Mouse (Mus musculus): ENCODE measurements at regions not wholly inside any gene's neighbourhood (a gene's known extent, or its start where the extent isn't known, plus 50 kb on each side); places are given as distances from the start of the nearest gene placed in this dataset.

DNA sequence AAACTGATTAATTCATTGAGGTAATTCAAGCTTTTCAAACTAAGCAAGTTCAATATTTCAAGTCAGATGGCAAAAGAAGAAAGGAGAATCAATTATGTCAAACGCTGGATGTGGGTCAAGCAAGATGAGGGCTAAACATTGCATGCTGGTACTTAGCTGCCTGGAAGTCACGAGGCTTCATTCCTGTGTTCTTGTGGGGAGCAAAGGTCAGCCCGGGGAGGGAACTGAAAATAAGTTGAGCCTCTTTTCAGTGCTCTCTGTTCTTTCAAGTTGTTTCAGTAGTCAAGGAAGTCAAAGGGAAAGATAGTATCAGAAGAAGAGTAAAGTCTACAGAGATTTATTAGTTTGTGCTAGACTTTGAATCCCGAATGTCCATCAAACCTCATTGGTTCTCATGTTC lies 122.9 kb upstream of the Fat1 start:
- no peaks in the 10 kb centered on the region for H3K4me1 ChIP-seq (ENCODE audit: control insufficient read depth, low read depth, low read length)
- no peak overlapping the region for H3K27ac ChIP-seq (ENCODE audit: low read length)
- H3K4me2 ChIP-seq (ENCODE audit: low read depth, low read length), result no peak overlapping the region
- no peaks in the 10 kb centered on the region for H3K27me3 ChIP-seq (ENCODE audit: control insufficient read depth, insufficient read depth, low read depth, low read length)
- 56% methylated on average over 4 of the region's 4 CpGs for WGBS (ENCODE audit: insufficient replicate concordance)
- H3K4me3 ChIP-seq (ENCODE audit: low read depth, low read length), result no peak overlapping the region
- H3K9ac ChIP-seq (ENCODE audit: low read depth, low read length), result no peak overlapping the region
- ATAC-seq (ENCODE audit: low read depth), result no peak
- H3K9me3 ChIP-seq (replicated peaks; ENCODE audit: control insufficient read depth, low read length), result no peaks in the 10 kb centered on the region
- H3K36me3 ChIP-seq (ENCODE audit: control insufficient read depth, insufficient read depth), result no peaks in the 10 kb centered on the region

DNA sequence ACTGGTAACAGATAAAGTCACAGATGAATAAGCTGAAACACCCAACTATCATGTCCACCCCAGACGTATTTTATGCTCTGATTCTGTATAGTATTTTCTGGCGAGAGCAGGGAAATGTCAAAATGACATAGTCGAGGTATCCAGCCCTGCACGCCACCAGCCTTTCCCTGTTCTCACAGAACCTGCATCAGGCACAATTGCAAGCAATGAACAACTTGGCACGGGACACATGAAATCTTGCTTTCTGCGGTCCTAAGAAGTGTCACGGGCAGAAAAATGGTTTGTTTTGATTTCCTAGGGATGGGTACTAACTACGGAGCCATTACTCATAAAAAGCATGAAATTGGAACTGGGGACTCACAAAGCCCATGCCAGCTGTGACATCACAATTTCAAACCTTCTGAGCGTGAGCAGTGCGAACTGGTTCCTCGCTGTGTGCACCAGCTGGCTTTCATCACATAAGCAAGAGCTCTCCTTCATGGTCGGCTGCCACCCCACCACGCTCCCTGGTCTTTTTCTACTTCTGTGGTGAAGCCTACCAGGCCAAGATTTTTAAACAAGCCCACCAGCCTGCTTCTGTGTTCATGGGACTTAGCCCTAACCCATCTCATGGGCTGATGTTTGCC lies 117.6 kb upstream of the Fat1 start:
- Histone ChIP-seq H3K27ac (ENCODE audit: low read length) (no peak overlapping the region), H3K9ac (ENCODE audit: low read depth, low read length) (no peak overlapping the region), H3K27me3 (ENCODE audit: control insufficient read depth, insufficient read depth, low read depth, low read length) (no peaks in the 10 kb centered on the region), H3K36me3 (ENCODE audit: control insufficient read depth, insufficient read depth) (no peaks in the 10 kb centered on the region), H3K4me3 (ENCODE audit: low read depth, low read length) (no peak overlapping the region), H3K4me1 (ENCODE audit: control insufficient read depth, low read depth, low read length) (no peaks in the 10 kb centered on the region), H3K4me2 (ENCODE audit: low read depth, low read length) (no peak overlapping the region), H3K9me3 (replicated peaks; ENCODE audit: control insufficient read depth, low read length) (no peaks in the 10 kb centered on the region)
- no peak for ATAC-seq (ENCODE audit: low read depth)
- 72% methylated on average over 13 of the region's 13 CpGs for WGBS (ENCODE audit: insufficient replicate concordance)

- Histone ChIP-seq H3K27me3 (ENCODE audit: control insufficient read depth, insufficient read depth, low read depth, low read length) (no peaks in the 10 kb centered on the region), H3K4me1 (ENCODE audit: control insufficient read depth, low read depth, low read length) (no peaks in the 10 kb centered on the region), H3K4me3 (ENCODE audit: low read depth, low read length) (no peak overlapping the region), H3K27ac (ENCODE audit: low read length) (no peak overlapping the region), H3K9me3 (replicated peaks; ENCODE audit: control insufficient read depth, low read length) (no peaks in the 10 kb centered on the region), H3K4me2 (ENCODE audit: low read depth, low read length) (no peak overlapping the region), H3K36me3 (ENCODE audit: control insufficient read depth, insufficient read depth) (no peaks in the 10 kb centered on the region), H3K9ac (ENCODE audit: low read depth, low read length) (no peak overlapping the region)
- 62% methylated on average over 3 of the region's 3 CpGs for WGBS (ENCODE audit: insufficient replicate concordance)
- ATAC-seq (ENCODE audit: low read depth), result no peak
Observed at GRCm38 (mm10) chr8:44819270-44819669, 116.0 kb upstream of the Fat1 start.

DNA sequence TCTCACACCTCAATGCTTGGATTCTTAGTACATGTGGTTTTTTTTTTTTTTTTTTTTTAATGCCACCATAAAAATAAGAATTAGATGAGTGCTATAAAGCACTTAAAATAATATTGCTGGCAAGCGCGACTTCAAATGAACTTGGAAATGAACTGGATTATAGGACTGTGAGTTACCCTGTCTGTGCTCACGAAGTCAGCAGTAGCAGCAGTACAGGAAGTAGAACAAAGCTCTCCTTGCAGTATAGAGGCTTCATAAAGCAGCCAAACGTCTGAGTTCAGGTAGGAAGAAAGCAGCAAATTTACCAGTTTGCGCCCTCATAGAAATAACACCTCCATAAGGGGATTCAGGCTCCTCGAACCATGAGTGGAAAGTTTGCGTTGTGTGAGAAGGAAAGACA lies 115.6 kb upstream of the Fat1 start:
- Histone ChIP-seq H3K27ac (ENCODE audit: low read length) (no peak overlapping the region), H3K27me3 (ENCODE audit: control insufficient read depth, insufficient read depth, low read depth, low read length) (no peaks in the 10 kb centered on the region), H3K4me3 (ENCODE audit: low read depth, low read length) (no peak overlapping the region), H3K9ac (ENCODE audit: low read depth, low read length) (no peak overlapping the region), H3K36me3 (ENCODE audit: control insufficient read depth, insufficient read depth) (no peaks in the 10 kb centered on the region), H3K9me3 (replicated peaks; ENCODE audit: control insufficient read depth, low read length) (no peaks in the 10 kb centered on the region), H3K4me2 (ENCODE audit: low read depth, low read length) (no peak overlapping the region), H3K4me1 (ENCODE audit: control insufficient read depth, low read depth, low read length) (no peaks in the 10 kb centered on the region)
- WGBS (ENCODE audit: insufficient replicate concordance), result 60% methylated on average over 7 of the region's 7 CpGs
- no peak for ATAC-seq (ENCODE audit: low read depth)

GRCm38 (mm10) chr8:44825183-44825757 lies 110.0 kb upstream of the Fat1 start:
- WGBS (ENCODE audit: insufficient replicate concordance), result 62% methylated on average over 6 of the region's 6 CpGs
- H3K27ac ChIP-seq (ENCODE audit: low read length), result no peak overlapping the region
- H3K4me2 ChIP-seq (ENCODE audit: low read depth, low read length), result no peak overlapping the region
- no peaks in the 10 kb centered on the region for H3K36me3 ChIP-seq (ENCODE audit: control insufficient read depth, insufficient read depth)
- no peaks in the 10 kb centered on the region for H3K4me1 ChIP-seq (ENCODE audit: control insufficient read depth, low read depth, low read length)
- no peaks in the 10 kb centered on the region for H3K27me3 ChIP-seq (ENCODE audit: control insufficient read depth, insufficient read depth, low read depth, low read length)
- no peak overlapping the region for H3K4me3 ChIP-seq (ENCODE audit: low read depth, low read length)
- no peak overlapping the region for H3K9ac ChIP-seq (ENCODE audit: low read depth, low read length)
- ATAC-seq (ENCODE audit: low read depth), result no peak
- no peaks in the 10 kb centered on the region for H3K9me3 ChIP-seq (replicated peaks; ENCODE audit: control insufficient read depth, low read length)

GRCm38 (mm10) chr8:44826936-44827335 lies 108.3 kb upstream of the Fat1 start:
- H3K9me3 ChIP-seq (replicated peaks; ENCODE audit: control insufficient read depth, low read length), result no peaks in the 10 kb centered on the region
- WGBS (ENCODE audit: insufficient replicate concordance), result 56% methylated on average over 13 of the region's 13 CpGs
- no peaks in the 10 kb centered on the region for H3K36me3 ChIP-seq (ENCODE audit: control insufficient read depth, insufficient read depth)
- no peak for ATAC-seq (ENCODE audit: low read depth)
- no peaks in the 10 kb centered on the region for H3K27me3 ChIP-seq (ENCODE audit: control insufficient read depth, insufficient read depth, low read depth, low read length)
- H3K9ac ChIP-seq (ENCODE audit: low read depth, low read length), result no peak overlapping the region
- H3K4me1 ChIP-seq (ENCODE audit: control insufficient read depth, low read depth, low read length), result no peaks in the 10 kb centered on the region
- no peak overlapping the region for H3K4me3 ChIP-seq (ENCODE audit: low read depth, low read length)
- no peak overlapping the region for H3K4me2 ChIP-seq (ENCODE audit: low read depth, low read length)
- no peak overlapping the region for H3K27ac ChIP-seq (ENCODE audit: low read length)

DNA sequence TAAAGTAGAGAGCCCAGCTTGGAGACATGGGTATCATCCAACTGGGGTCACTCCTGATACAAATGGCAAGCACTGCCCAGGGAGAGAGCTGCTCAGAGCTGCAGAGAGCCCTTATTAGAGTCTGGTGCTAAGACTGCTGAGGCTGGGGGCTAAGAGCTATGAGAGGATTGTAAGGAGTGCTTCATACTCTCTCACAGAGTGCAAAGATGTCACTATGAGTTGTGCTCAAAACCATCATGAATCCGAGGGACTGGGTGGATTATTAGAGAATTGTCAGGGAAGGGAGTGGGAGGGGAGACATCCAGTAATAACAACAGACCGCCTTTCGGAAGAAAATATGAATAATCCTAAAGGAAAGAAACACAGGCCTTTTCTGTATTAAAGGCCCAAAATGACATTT lies 107.2 kb upstream of the Fat1 start:
- Histone ChIP-seq H3K27me3 (ENCODE audit: control insufficient read depth, insufficient read depth, low read depth, low read length) (no peaks in the 10 kb centered on the region), H3K4me3 (ENCODE audit: low read depth, low read length) (no peak overlapping the region), H3K27ac (ENCODE audit: low read length) (no peak overlapping the region), H3K9ac (ENCODE audit: low read depth, low read length) (no peak overlapping the region), H3K4me2 (ENCODE audit: low read depth, low read length) (no peak overlapping the region), H3K9me3 (replicated peaks; ENCODE audit: control insufficient read depth, low read length) (no peaks in the 10 kb centered on the region), H3K4me1 (ENCODE audit: control insufficient read depth, low read depth, low read length) (no peaks in the 10 kb centered on the region), H3K36me3 (ENCODE audit: control insufficient read depth, insufficient read depth) (no peaks in the 10 kb centered on the region)
- no peak for ATAC-seq (ENCODE audit: low read depth)
- 70% methylated on average over 3 of the region's 3 CpGs for WGBS (ENCODE audit: insufficient replicate concordance)

- no peak for ATAC-seq (ENCODE audit: low read depth)
Observed at GRCm38 (mm10) chr8:44838431-44838830, 96.8 kb upstream of the Fat1 start.

DNA sequence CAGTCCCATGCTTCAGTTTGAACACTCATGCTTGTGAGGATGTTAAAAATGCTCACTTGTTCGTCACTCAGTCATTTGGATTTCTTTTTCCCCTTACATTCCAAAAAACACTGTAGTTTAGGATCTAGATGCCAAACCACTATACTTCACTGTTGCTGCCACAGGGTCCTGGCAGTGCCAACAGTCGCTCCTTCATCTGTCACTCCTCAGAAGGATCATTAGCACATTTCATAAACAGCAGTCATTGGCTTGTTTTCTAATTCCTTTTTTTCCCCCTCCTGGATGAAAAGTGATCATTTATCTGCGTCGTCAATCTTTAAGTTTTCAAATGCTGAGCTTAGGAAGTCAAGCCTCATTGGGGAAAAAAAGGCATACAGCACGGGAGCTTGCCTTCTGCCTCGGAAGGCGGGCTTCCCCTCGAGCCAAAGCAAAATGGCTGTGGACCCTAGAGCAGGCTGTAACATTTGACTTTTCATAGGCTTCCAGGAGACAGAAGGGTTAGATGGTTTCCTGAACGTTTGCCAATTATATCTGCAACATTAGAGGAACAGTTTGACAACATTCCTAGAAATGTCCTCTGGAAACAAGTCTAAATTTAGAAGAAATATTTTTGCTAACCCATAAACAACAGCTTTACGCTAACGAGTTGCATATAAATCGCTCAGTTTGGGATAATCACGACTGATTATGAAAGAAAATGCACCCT lies 95.6 kb upstream of the Fat1 start:
- no peaks in the 10 kb centered on the region for H3K4me1 ChIP-seq (ENCODE audit: control insufficient read depth, low read depth, low read length)
- H3K9me3 ChIP-seq (replicated peaks; ENCODE audit: control insufficient read depth, low read length), result no peaks in the 10 kb centered on the region
- H3K9ac ChIP-seq (ENCODE audit: low read depth, low read length), result no peak overlapping the region
- H3K36me3 ChIP-seq (ENCODE audit: control insufficient read depth, insufficient read depth), result no peaks in the 10 kb centered on the region
- no peak overlapping the region for H3K4me2 ChIP-seq (ENCODE audit: low read depth, low read length)
- no peak for ATAC-seq (ENCODE audit: low read depth)
- no peak overlapping the region for H3K27ac ChIP-seq (ENCODE audit: low read length)
- 62% methylated on average over 13 of the region's 13 CpGs for WGBS (ENCODE audit: insufficient replicate concordance)
- H3K27me3 ChIP-seq (ENCODE audit: control insufficient read depth, insufficient read depth, low read depth, low read length), result no peaks in the 10 kb centered on the region
- no peak overlapping the region for H3K4me3 ChIP-seq (ENCODE audit: low read depth, low read length)

More at GRCm38 (mm10) chr8:44838431-44838830, 96.8 kb upstream of the Fat1 start:
- Histone ChIP-seq H3K9me3 (replicated peaks; ENCODE audit: control insufficient read depth, low read length) (no peaks in the 10 kb centered on the region), H3K4me1 (ENCODE audit: control insufficient read depth, low read depth, low read length) (no peaks in the 10 kb centered on the region), H3K4me2 (ENCODE audit: low read depth, low read length) (no peak overlapping the region), H3K27me3 (ENCODE audit: control insufficient read depth, insufficient read depth, low read depth, low read length) (no peaks in the 10 kb centered on the region), H3K9ac (ENCODE audit: low read depth, low read length) (no peak overlapping the region), H3K36me3 (ENCODE audit: control insufficient read depth, insufficient read depth) (no peaks in the 10 kb centered on the region), H3K4me3 (ENCODE audit: low read depth, low read length) (no peak overlapping the region), H3K27ac (ENCODE audit: low read length) (no peak overlapping the region)
- WGBS (ENCODE audit: insufficient replicate concordance), result 66% methylated on average over 8 of the region's 8 CpGs
